Mouse (Mus musculus) ES-E14 (cell line): ENCODE data around the gene Dcaf8. TPM values are rescaled to one million over a fixed set of nuclear protein-coding genes. Genes with fewer than 3 reads are reported as not detected.

ENCODE experiments used
- DNase-seq: peaks from one replicate; pipeline ENCODE4 v3.0.0-alpha.2; 2013; ENCODE audit warnings: low read depth, low spot score
- H3K27ac ChIP-seq: 2 replicates; pipeline ENCODE4 v1.5.1; 2012; ENCODE audit warnings: low read depth, mild to moderate bottlenecking, low read length, moderate library complexity, mixed read lengths; ENCODE audit not compliant: poor library complexity, insufficient read depth, severe bottlenecking
- H3K36me3 ChIP-seq: 2 replicates; pipeline ENCODE4 v1.6.1; 2012; ENCODE audit warnings: mild to moderate bottlenecking, low read length, moderate library complexity, mixed read lengths; ENCODE audit not compliant: control insufficient read depth, poor library complexity, insufficient read depth, severe bottlenecking
- H3K4me1 ChIP-seq, 2 experiments: fragments of 150-350 bp in 1 of 2; sonication (generic) in 1 of 2; 2 replicates each; pipeline ENCODE4 v1.6.1; 2012; ENCODE audit warnings: low read length in 2 of 2, mild to moderate bottlenecking in 1 of 2, mixed read lengths in 1 of 2; ENCODE audit not compliant: control insufficient read depth in 2 of 2, insufficient read depth in 2 of 2, poor library complexity in 1 of 2
- H3K4me3 ChIP-seq, 2 experiments: fragments of 150-350 bp in 1 of 2; sonication (generic) in 1 of 2; 2 replicates each; pipeline ENCODE4 v1.5.1; 2012; ENCODE audit warnings: low read length in 2 of 2, low read depth in 1 of 2, mild to moderate bottlenecking in 1 of 2, mixed read lengths in 1 of 2; ENCODE audit not compliant: insufficient read depth in 1 of 2, poor library complexity in 1 of 2, severe bottlenecking in 1 of 2
- H3K9ac ChIP-seq: 2 replicates; pipeline ENCODE4 v1.6.1; 2012; ENCODE audit warnings: low read depth, mild to moderate bottlenecking, low read length, mixed read lengths; ENCODE audit not compliant: poor library complexity, insufficient read depth, severe bottlenecking
- H3K9me3 ChIP-seq: fragments of 150-350 bp; sonication (generic); 2 replicates; pipeline ENCODE4 v1.6.1; 2012; ENCODE audit warnings: low read depth, mild to moderate bottlenecking, low read length; ENCODE audit not compliant: control insufficient read depth, insufficient read depth
- CHD2 ChIP-seq: IDR thresholded peaks from 2 replicates; pipeline ENCODE4 v1.6.1; 2014; ENCODE audit warnings: mild to moderate bottlenecking, low read depth, low read length, inconsistent platforms
- HCFC1 ChIP-seq: IDR thresholded peaks from 2 replicates; pipeline ENCODE4 v1.6.1; 2012; ENCODE audit warnings: low read length, inconsistent platforms, borderline replicate concordance; ENCODE audit not compliant: insufficient read depth
- MAFK ChIP-seq: IDR thresholded peaks from 2 replicates; pipeline ENCODE4 v1.6.1; 2014; ENCODE audit warnings: mild to moderate bottlenecking, low read depth, low read length, inconsistent platforms; ENCODE audit not compliant: insufficient read depth
- ZC3H11A ChIP-seq: IDR thresholded peaks from 2 replicates; pipeline ENCODE4 v1.6.1; 2012; ENCODE audit warnings: low read depth, mild to moderate bottlenecking, inconsistent platforms, low read length, borderline replicate concordance
- ZNF384 ChIP-seq: IDR thresholded peaks from 2 replicates; pipeline ENCODE4 v1.6.1; 2012; ENCODE audit warnings: low read depth, low read length, inconsistent platforms
- in situ Hi-C, 2 experiments: fragments of 600-800 bp; cut with MboI; formaldehyde crosslinking; loops; one replicate each; pipeline ENCODE4 v1.15.1; 2025; ENCODE audit warnings: low sequenced_read_pairs in 2 of 2, inconsistent platforms in 1 of 2; ENCODE audit not compliant: unreplicated experiment in 2 of 2
- total RNA-seq: library from RNA; depleted of rRNA; stranded (reverse); fragments of 300-350 nt; gene quantifications from 2 replicates; pipeline ENCODE4 v1.2.3, GENCODE M21; 2012

Gene Dcaf8
- total RNA-seq, 1 experiment, result 58.0 TPM

- in situ Hi-C loops, result loop anchor here in 1 of 2 experiments (10.0 kb wide), 1 partner anchor 166 kb away; no protein-coding TSS in a partner anchor
- H3K4me1 ChIP-seq, result peaks cover 1 to 2% of the 10 kb centered on the region in 2 experiments; a peak in 2 of 4 replicates
- no peaks in the 10 kb centered on the region for H3K9me3 ChIP-seq
- H3K27ac ChIP-seq, result peak overlapping the region; percentile 85
- no peak for DNase-seq
- H3K9ac ChIP-seq, result peak overlapping the region; percentile 97
- peak overlapping the region; percentile 88 to 94 for H3K4me3 ChIP-seq
- TF ChIP-seq MAFK (no peak), HCFC1 (no peak), ZNF384 (no peak), ZC3H11A (no peak), CHD2 (no peak)
- H3K36me3 ChIP-seq, result peaks cover 5% of the 10 kb centered on the region
These were observed 533 bp downstream of the Dcaf8 start for GRCm38 (mm10) chr1:172148279-172148954.

- no peak overlapping the region for H3K27ac ChIP-seq
- in situ Hi-C loops, result loop anchor here in 1 of 2 experiments (10.0 kb wide), 1 partner anchor 166 kb away; no protein-coding TSS in a partner anchor
- DNase-seq, result no peak
These were observed 1.3 kb downstream of the Dcaf8 start for GRCm38 (mm10) chr1:172148955-172149815.

GRCm38 (mm10) chr1:172154536-172154935 is 6.7 kb downstream of the Dcaf8 start:
- TF ChIP-seq ZC3H11A (no peak), ZNF384 (no peak), MAFK (no peak), HCFC1 (no peak), CHD2 (no peak)
- no peaks in the 10 kb centered on the region for H3K9me3 ChIP-seq
- no peak overlapping the region for H3K27ac ChIP-seq
- no peak overlapping the region for H3K9ac ChIP-seq
- in situ Hi-C loops, result no loop called here
- no peak for DNase-seq
- no peaks in the 10 kb centered on the region for H3K4me1 ChIP-seq
- no peak overlapping the region for H3K4me3 ChIP-seq
- H3K36me3 ChIP-seq, result peaks cover 5% of the 10 kb centered on the region

More at GRCm38 (mm10) chr1:172148955-172149815, 1.3 kb downstream of the Dcaf8 start:
- peak overlapping the region; percentile 88 to 94 for H3K4me3 ChIP-seq
- H3K9me3 ChIP-seq, result no peaks in the 10 kb centered on the region
- peaks cover 1 to 2% of the 10 kb centered on the region in 2 experiments; a peak in 2 of 4 replicates for H3K4me1 ChIP-seq
- H3K9ac ChIP-seq, result peak overlapping the region; percentile 97
- H3K36me3 ChIP-seq, result peaks cover 5% of the 10 kb centered on the region
- TF ChIP-seq MAFK, result no peak
- TF ChIP-seq HCFC1, result no peak
- no peak for TF ChIP-seq ZC3H11A

GRCm38 (mm10) chr1:172155518-172155917 is 7.6 kb downstream of the Dcaf8 start:
- H3K36me3 ChIP-seq, result peaks cover 5% of the 10 kb centered on the region
- TF ChIP-seq MAFK (no peak), ZNF384 (no peak), HCFC1 (no peak), ZC3H11A (no peak), CHD2 (no peak)
- DNase-seq, result no peak

More at GRCm38 (mm10) chr1:172155518-172155917, 7.6 kb downstream of the Dcaf8 start:
- H3K27ac ChIP-seq, result no peak overlapping the region
- H3K9me3 ChIP-seq, result no peaks in the 10 kb centered on the region
- H3K4me1 ChIP-seq, result no peaks in the 10 kb centered on the region
- no peak overlapping the region for H3K9ac ChIP-seq
- in situ Hi-C loops, result no loop called here
- H3K4me3 ChIP-seq, result no peak overlapping the region
